Mouse (Mus musculus) heart, adult 8-10 months (tissue): ENCODE data around the gene Eif4e. TPM values are rescaled to one million over a fixed set of nuclear protein-coding genes. Genes with fewer than 3 reads are reported as not detected.
"Not testable (repeated sequence)": the region's sequence is repeated elsewhere in the genome, so short reads cannot be mapped to it uniquely, and the experiment has no call there.

Experiments
- DNase-seq: peaks from one replicate; pipeline ENCODE4 v3.0.0; 2022; ENCODE audit warnings: low spot score
- total RNA-seq, 4 experiments: library from RNA; stranded (reverse); gene quantifications; 2 replicates each; pipeline ENCODE4 v1.2.4; 2022

Eif4e gene
- total RNA-seq, 4 experiments from 2014 or later, result 177 to 243 (median 205) TPM

DNA sequence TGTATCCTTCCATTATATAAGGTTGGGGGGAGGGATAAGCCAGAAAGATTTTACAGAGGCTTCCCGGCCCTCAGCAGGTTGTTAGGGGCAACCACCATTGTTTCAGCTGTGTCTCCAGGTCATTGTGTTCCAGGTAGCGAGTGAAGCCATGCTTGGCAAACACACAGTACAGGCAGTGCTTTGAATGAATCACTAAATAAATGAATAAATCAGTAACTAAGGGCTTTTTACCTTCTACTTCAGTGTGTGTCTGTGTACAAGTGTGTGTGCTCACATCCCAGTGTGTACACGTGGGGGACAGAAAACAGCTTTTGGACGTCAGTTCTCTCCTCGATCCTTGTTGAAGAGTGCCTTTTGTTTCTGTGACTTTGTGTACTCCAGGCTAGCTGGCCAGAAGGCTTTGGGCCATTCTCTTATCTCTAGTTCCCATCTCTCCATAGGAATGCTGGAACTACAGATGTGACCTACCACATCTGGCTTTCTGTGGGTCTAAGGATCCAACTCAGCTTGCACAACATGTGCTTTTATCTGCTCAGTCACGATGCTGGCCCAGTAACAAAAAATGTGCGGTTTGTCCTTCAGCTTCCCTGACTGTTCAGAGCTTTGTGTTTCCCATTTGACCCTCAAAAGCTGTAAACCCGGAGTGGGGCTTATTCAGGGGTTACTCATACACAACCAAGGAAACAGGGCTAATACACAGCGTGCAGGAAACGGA lies 10.2 kb upstream of the Eif4e start:
- peak; percentile 24 for DNase-seq

DNA sequence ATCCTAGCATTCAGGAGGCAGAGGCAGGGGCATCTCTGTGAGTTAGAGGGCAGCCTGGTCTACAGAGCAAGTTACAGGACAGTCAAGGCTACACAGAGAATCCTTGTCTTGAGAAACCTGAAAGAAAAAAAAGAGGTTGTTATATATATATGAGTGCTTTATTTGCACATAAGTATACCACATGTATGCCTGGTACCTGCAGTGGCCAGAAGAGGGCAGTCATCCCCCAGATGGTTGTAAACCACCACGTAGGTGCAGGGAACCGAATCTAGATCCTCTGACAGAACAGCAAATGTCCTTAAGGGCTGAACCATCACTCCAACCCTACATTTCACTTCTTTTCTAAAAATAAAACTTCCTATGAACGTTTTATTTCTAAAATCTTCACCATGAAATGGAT lies 8.1 kb upstream of the Eif4e start:
- no peak for DNase-seq

DNA sequence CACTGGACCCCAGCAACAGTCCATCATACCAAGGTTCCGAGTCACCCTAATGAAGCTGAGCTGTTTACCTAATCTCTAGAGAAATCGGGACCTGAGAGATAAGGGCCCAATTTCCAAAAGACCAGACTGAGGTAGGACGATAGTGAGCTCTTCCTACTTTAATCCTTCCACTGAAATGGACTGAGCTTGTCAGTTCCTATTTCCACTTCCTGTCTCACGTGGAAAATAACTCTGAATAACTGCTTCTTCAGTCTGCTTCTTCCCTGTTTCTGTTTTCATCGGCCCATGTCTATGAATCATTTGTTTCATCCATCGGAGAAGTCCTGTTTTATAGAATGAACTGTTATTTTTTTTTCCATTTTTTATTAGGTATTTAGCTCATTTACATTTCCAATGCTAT lies 6.8 kb upstream of the Eif4e start:
- no peak for DNase-seq

DNA sequence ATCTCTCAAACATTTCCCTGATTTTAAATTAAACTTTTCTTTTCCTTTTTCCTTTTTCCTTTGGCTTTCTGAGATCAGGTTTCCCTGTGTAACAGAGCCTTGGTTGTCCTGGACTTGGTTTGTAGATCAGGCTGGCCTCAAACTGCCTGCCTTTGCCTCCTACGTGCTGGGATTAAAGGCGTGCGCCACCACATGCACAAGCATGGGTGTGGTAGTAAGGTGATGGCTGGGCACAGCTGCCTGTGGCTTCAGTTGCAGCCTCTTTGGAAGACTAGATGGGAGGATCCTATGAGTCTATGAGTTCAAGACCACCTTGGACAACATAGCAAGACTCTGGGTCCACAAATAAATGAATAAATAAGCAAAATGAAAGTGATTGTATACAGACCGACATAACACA lies 2.0 kb upstream of the Eif4e start:
- DNase-seq, result no peak

DNA sequence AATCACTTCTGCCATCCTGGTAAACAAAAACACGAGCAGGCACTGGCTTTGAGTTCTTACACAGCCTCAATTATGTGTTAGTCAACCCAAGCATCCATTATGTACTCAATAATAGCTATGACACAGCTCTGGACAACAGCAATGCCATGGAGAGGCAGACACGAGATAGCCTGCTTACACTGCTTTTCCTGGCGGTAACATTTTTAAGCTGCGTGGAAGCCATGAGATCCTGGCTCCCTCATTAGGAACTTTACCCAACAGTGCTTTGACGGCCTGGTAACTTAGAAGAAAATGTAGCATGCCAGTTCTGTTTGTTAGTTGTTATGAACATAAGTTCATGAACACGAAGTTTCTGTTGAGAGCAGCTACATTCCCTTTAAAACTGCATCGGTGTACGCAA lies 485 bp upstream of the Eif4e start:
- no peak for DNase-seq

DNA sequence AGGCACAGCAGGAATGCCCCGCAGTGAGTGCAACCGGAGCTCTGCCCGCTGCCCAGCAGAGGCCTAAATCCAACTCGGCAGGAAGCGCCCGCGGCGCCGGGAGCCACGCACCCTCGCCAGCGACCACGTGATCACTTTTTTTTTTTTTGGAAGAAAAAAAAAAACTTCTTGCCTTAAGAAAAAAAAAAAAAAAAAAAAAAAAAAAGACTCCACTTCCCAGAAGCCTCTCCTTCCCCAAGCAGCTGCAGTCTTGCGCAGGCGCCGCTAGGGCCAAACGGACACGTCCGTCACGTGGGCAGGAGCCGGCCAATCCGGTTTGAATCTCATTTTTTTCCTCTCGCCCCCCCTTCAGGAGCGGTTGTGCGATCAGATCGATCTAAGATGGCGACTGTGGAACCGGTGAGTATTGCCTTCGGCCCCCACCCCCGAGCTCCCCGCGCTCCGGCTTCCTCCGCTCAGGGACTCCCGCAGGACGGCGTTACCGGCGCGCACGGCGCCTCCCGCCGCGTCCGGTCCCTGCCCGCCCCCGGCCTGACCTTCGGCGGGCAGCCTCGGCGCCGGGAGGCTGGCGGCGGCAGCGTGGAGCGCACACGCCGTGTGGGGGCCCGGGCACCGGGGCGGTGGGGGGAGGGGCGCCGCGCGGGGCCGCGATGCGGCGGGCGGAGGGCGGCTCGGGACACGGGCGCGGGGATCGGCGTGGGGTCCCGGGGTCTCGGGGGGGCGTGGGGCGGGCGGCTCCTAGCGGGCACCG lies 1.1 kb downstream of the Eif4e start:
- DNase-seq, result peak; percentile 98

DNA sequence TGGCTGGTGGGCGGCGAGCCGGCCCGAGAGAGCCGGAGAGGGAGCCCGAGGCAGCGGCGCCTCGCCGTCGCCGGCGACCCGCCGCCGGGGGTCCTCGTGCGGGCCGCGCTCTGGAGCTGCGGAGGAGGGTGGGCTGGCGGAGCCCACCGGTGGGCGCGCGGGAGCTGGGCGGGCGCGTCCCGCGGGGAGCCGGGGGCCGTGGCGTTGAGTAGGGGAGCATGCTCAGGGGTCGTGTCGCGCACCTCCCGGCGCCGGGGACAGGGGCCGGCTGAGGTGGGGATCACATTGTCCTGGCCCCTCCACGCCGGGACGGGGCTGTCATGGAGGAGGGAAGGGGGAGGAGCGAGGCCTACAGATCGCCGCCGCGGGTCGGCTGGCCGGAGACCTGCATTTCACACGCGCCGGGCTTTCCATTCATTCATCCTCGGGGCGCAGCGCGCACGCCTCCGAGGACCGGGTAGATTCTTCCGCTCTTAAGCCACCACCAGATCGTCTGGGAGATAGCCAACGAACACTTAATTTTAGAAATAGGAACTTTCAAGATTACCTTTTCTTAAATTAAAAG lies 1.8 kb downstream of the Eif4e start:
- DNase-seq, result peak; percentile 67

DNA sequence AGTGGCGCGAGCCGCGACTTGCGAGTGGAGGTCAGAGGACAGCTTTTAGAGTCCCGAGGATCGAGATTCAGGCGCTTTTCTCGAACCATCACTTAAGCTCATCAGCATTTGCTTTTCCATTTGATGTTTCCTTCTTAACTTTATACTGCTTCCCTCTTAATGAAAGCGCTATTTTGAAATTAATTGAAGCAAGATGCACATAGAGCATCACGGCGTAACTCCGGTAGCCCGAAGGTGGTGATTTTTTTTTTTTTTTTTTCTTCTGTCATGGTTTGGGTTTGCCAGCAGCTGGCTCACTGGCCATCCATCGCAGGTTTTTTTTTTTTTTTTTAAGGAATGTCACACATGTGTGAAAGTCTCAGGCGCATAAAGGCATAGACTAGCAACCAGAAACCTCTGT lies 2.3 kb downstream of the Eif4e start:
- no peak for DNase-seq

DNA sequence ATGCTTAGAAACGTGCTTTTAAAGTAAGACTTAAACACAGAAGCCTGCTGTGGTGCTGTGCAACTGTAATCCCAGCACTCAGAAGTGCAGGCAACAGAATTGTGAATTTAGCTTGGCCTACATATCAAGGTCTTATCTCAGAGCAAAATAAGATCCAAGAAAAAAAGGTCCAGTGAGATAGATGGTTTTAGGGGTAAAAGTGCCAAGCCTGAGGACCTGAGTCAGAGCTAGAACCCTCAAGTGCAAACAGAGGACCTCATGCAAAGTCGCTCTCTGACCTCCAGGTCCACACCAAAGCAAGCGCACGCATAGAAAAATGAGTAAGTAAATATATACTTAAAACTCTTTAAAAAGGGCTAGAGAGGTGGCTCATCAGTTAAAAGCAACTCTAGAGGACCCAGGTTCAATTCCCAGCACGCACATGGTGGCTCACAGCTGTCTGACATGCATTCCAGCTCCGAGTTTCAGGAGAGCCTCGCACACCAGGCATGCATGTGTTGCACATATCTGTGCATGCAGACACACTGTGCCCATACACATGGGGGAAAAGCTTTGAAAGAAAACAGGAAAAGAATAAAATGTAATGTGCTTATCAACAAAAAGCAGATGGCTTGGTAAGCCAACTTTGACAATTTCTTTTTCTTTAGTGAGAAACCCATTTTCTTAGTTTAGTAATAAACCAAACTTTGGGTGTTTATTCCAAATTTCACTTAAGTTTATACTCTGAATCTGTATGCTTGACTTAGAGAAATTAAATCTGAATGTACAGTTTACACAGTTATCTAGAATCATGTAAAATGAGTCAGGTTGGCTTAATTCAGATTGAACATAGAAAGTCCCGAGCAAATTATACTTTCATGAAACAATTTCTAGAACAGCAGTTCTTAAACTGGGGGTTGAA lies 4.8 kb downstream of the Eif4e start:
- no peak for DNase-seq

DNA sequence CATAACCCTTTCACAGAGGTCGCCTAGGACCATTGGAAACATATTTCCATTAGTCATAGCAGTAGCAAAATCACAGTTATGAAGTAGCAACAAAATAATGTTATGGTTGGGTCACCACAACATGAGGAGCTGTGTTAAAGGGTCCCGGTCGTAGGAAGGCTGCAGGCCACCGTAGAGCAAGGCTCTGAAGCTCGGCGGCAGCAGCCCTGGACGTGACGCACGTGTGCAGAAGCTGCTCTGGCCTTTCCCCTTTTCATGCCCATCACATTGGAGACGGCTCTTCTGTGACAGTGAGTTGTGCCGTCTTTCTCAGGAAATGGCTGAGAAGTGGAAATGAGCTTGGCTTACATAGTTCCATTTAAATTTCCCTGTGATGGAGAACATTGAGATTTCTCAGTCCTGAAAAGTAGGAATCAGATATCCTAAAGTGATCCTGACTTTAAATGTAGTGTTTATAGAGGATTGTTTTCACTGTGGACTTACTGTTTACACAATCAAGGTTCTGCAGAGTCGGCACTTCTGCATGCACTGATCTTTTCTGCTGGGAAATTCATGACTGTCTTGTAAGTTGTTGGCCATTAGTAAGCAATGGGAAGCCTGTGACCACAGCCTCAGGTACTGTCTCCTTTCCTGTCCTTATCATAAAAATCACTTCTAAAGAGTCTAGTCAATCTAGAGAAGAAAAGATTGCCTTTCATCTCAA lies 5.7 kb downstream of the Eif4e start:
- no peak for DNase-seq

DNA sequence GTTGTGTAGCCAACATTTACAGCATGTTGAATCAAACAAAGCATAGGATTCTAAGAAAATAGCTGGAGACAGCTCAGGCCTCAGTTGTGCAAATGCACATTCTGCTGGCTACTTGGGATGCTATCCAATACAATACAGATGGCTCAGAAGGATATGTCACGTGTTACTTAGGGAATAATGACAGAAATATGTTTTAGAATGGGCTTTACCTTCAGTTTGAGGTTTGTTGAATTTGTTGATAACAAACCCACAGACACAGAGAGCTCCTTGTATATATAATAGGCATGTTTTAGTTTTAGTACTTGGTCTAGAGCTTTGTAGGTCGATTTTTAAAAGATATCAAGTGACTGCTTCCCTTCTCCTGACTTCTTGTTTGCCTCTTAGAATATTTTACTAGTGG lies 6.8 kb downstream of the Eif4e start:
- DNase-seq, result no peak

DNA sequence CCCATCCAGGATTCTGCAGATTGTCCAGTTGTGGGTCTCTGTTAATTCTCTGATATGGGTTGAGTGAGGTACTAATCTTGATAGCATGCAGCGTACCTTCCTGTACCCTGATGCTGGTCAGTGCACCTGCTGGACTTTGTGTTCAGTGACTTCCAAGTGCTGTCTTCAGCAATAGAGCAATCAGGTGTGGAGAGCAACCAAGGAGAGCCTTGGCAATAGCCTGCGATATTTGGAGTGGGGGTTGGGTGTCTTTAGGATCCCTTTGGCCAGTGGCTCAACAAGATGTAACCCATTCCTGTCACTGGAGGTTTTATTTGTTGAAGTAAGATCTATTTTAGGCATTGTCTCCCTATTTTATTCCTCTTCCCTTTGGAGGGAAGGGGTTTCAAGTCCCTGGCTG lies 10.1 kb downstream of the Eif4e start:
- no peak for DNase-seq

DNA sequence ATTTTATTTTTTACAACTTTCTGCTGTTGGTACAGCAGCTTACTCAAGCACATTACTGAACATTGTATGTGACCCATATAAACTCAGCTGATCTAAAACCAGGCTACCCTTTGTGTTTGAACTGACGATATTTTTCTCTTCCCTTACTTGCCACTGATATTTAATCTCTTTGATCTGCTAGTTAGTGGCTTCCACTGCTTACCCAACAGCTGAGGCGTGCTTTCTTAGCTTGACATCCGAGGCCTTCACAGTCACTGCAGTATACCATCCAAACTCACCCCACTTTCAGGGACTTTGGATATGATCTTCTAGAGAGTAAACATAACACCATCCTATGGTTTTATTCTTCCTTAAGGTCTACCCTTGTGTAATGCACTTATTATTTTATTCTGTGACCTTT lies 16.6 kb downstream of the Eif4e start:
- DNase-seq, result no peak

DNA sequence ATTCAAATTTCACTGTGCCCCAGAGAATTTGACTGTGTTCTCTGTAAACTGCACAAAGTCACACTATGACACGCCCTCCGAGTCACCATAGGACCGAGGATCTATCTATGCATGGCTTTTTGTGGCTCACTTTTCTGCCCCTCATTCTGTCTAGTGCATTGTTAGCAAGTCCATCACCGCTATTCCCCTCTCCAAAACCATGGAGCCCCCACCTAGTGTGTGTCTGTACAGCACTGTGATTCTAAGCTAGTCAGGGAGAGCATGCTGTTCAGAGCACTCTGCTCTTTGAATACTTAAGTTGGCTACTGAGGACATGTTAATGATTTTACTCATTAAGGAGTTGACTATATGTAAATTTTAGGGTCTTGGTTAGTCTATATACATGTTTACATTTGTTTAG lies 18.1 kb downstream of the Eif4e start:
- DNase-seq, result no peak

DNA sequence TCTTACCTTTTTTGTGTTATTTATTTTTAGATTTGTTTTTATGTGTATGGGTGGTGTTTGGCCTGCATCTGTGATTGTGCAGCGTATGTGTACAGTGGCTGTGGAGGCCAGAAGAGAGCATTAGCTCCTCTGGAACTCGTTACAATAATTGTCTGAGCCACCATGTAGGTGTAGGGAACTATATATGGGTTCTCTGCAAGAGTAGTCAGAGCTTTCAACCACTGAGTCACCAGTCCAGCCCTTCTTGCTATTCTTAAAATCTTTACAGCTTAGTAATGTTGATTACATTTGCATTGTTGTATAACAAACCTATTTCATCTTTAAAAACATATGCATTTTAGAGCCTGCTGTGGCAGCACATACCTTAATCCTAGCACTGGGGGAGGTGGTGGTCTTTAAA lies 20.7 kb downstream of the Eif4e start:
- DNase-seq, result no peak

DNA sequence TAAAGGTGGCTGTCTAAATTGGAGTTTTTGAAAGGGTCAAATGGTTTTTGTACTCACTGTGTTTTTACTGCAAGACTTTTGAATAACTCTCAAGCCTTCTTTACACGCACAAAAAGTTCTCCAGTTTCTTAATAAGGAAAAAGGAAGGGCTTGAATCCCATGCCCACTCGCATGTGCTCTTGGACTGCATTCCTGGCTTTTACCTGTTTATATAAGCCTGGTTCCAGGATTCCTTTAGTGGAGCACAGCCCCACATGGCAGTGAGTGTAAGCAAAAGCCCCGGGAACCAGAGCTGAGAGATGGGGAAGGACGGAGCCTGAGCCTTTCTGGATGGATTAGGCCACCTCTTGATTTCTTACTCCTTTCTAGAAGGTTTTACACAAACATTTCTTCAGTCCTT lies 23.1 kb downstream of the Eif4e start:
- no peak for DNase-seq

DNA sequence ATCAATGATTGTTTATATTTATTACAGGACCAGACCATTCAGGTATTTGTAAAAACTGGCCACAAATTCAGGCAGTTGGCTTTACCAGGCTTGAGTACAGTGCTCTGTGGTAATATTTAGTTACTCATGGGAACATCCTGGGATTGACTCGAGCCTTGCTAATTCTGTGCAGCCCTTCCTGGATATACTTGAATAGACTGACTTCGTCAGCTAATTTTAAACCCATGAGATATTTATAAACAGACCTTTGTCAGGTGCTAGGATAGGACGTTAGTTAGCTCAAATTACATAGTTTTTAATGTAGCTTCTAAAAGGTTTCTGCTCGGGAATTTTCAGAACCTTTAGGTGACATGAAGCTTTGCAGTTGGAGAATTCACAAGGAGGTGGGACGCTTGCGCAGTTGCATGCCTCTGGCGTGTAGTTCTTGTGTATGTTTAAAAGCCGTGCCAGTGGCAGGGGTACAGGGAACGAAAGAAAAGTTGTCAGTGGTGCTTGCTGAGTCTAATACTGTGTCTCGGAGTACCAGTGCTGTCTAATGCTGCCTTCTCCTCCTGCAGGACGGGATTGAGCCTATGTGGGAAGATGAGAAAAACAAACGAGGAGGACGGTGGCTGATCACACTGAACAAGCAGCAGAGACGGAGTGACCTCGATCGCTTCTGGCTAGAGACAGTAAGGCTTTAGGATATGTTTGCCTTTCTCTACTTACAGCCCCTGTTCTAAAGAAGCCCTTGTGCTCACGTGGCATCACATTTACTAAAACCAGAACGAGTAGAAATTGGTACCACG lies 24.6 kb downstream of the Eif4e start:
- DNase-seq, result peak; percentile 52

DNA sequence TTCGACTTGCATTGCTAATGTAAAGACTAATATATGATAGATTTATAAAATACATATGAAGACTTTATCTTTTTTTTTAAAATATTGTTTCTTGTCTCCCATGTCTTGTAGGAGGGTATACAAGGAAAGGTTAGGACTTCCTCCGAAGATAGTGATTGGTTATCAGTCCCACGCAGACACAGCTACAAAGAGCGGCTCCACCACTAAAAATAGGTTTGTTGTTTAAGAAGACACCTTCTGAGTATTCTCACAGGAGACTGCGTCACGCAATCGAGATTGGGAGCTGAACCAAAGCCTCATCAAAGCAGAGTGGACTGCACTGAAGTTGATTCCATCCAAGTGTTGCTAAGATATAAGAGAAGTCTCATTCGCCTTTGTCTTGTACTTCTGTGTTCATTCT lies 29.3 kb downstream of the Eif4e start:
- not testable (repeated sequence) for DNase-seq

DNA sequence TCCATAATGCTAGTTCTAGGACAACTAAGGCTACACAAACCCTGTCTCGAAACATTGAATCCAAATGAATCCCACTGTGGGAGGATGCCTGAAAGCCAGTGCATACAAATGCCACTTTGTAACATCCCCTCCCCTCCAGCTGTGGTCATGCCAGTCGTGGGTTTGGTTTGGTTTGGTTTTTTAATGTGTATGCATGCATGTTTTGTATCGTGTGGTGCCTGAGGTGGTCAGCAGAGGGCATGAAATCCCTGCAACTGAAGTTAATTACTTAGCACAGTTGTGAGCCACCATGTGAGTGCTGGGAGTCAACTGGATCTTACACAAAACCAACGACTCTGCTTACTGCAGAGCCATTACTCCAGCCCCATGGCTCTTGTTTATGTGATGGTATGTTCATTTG lies 32.5 kb downstream of the Eif4e start:
- DNase-seq, result no peak

DNA sequence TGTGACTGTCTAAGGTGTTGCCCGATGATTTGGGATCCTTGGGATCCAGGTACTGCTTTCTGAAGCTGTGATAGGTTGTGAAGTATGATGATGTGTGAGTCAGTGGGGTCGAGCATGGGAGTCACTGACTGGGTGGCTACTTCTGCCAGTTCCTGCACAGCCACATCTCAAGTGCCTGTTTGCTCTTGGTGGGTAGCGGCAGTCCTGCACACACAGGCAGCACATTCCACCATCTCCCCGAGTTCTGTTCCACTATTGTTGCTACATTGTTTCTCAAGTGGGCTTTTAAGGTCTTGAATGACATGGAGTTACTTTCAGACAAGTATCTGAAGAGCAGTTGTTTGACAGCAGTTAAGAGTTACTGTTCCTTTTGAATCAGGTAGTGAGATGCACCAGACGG lies 34.3 kb downstream of the Eif4e start:
- DNase-seq, result no peak

DNA sequence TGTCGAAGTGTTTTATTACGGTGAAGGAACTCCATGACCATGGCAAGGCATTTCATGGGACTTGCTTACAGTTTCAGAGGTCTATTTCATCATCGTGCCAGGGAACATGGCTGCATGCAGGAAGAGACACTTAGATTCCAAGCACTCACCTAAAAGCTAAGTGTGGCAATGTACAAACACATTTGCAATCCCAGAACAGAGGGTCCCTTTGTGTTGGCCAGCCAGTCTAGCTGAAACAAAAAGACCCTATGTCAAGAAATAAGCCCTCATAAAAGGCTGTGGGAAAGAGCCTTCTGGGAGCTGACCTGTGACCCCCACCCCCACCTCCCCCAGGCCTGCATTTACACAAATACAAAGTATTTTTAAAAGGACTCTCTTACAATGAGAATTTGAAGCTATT lies 34.9 kb downstream of the Eif4e start:
- DNase-seq, result no peak
